Mouse (Mus musculus): ENCODE measurements at regions not wholly inside any gene's neighbourhood (a gene's known extent, or its start where the extent isn't known, plus 50 kb on each side); places are given as distances from the start of the nearest gene placed in this dataset.

DNA sequence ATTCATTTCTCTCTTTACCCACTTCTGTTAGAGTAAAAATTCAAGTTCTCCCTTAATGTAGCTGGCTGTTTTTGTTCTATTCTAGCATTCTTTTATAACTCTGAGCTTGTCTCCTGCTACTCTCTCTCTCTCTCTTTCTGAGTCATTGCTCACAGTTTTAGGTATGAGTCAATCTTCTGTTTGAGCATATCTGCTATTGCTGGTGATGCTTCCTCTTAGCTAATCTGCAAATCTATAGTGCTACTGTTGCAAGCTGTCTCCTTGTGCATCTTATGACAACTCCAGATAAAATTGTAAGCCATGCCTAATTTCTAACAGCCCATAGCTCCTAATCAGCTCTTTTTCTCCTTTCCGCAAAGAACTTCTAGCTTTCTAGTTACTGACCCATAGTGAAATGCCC lies 304.5 kb upstream of the Tmem229a start:
- WGBS: 100% methylated on average over 1 of the region's 1 CpGs
- no peak for TF ChIP-seq POLR2A (IDR thresholded peaks at IDR 0.05; ENCODE audit: borderline replicate concordance, extremely low read depth, insufficient read depth, insufficient read length)
- Histone ChIP-seq H3K4me1 (ENCODE audit: control insufficient read depth, insufficient read depth, low read length) (no peaks in the 10 kb centered on the region), H3K4me2 (replicated peaks; ENCODE audit: low read depth, low read length, severe bottlenecking) (no peak overlapping the region), H3K9me3 (ENCODE audit: control insufficient read depth, low read length) (no peaks in the 10 kb centered on the region), H3K27ac (replicated peaks; ENCODE audit: low read depth, low read length) (no peak overlapping the region), H3K4me3 (replicated peaks; ENCODE audit: low read length) (no peak overlapping the region), H3K27me3 (ENCODE audit: control insufficient read depth, insufficient read depth, low read length) (no peaks in the 10 kb centered on the region), H3K36me3 (ENCODE audit: control insufficient read depth, insufficient read depth, low read length) (no peaks in the 10 kb centered on the region), H3K9ac (ENCODE audit: low read depth, low read length, severe bottlenecking) (no peak overlapping the region)
- ATAC-seq (ENCODE audit: low FRiP score, low read depth): no peak
- no peak for DNase-seq (ENCODE audit: low spot score)

DNA sequence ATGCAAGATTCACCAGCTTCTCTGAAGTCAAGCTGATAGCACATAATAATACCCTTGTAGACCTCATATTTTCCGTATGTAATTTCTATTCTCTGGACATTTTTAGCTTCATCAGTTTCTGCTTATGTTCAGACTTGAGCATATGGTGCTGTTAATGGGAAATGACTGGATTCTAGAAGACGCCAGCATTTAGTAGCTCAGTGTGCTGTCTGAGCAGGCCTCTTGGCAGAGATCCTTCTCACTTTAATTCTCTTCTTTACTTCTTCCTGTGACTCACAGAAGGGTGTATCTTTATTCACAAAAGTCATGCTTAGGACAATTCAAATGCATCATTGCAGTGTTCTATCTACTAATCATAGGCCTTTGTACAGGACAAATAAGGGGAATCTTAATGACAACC lies 299.7 kb upstream of the Tmem229a start:
- H3K27me3 ChIP-seq (ENCODE audit: control insufficient read depth, insufficient read depth, low read length): no peaks in the 10 kb centered on the region
- H3K4me3 ChIP-seq (replicated peaks; ENCODE audit: low read length): no peak overlapping the region
- ATAC-seq (ENCODE audit: low FRiP score, low read depth): no peak
- no peak for TF ChIP-seq POLR2A (IDR thresholded peaks at IDR 0.05; ENCODE audit: borderline replicate concordance, extremely low read depth, insufficient read depth, insufficient read length)
- WGBS: 75% methylated on average over 2 of the region's 2 CpGs
- no peaks in the 10 kb centered on the region for H3K36me3 ChIP-seq (ENCODE audit: control insufficient read depth, insufficient read depth, low read length)
- no peak overlapping the region for H3K27ac ChIP-seq (replicated peaks; ENCODE audit: low read depth, low read length)
- no peaks in the 10 kb centered on the region for H3K4me1 ChIP-seq (ENCODE audit: control insufficient read depth, insufficient read depth, low read length)
- H3K4me2 ChIP-seq (replicated peaks; ENCODE audit: low read depth, low read length, severe bottlenecking): no peak overlapping the region
- no peaks in the 10 kb centered on the region for H3K9me3 ChIP-seq (ENCODE audit: control insufficient read depth, low read length)
- H3K9ac ChIP-seq (ENCODE audit: low read depth, low read length, severe bottlenecking): no peak overlapping the region
- no peak for DNase-seq (ENCODE audit: low spot score)

DNA sequence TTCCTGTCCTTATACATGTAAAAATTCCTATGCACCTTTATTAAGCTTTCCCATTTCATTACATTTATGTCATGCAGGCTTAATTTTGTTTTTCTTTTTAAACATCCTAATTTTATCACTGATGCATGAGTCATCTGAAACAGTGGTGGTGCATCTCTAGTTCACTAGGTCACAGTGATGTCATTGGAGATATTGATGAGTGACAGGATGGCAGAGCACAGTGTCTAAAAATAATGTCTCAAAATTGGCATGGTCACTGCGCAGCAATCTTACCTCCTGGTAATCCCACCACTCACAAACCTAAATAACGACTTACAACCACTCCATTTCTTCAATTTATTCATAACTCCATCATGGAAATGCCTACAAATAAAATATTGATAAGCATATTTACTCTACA lies 280.9 kb upstream of the Tmem229a start:
- ATAC-seq (ENCODE audit: low FRiP score, low read depth) (no peak), DNase-seq (ENCODE audit: low spot score) (no peak)
- H3K27ac ChIP-seq (replicated peaks; ENCODE audit: low read depth, low read length): no peak overlapping the region
- TF ChIP-seq POLR2A (IDR thresholded peaks at IDR 0.05; ENCODE audit: borderline replicate concordance, extremely low read depth, insufficient read depth, insufficient read length): no peak
- no peaks in the 10 kb centered on the region for H3K9me3 ChIP-seq (ENCODE audit: control insufficient read depth, low read length)
- H3K9ac ChIP-seq (ENCODE audit: low read depth, low read length, severe bottlenecking): no peak overlapping the region
- H3K4me1 ChIP-seq (ENCODE audit: control insufficient read depth, insufficient read depth, low read length): no peaks in the 10 kb centered on the region
- no peak overlapping the region for H3K4me3 ChIP-seq (replicated peaks; ENCODE audit: low read length)
- WGBS: 78% methylated on average over 2 of the region's 2 CpGs
- H3K4me2 ChIP-seq (replicated peaks; ENCODE audit: low read depth, low read length, severe bottlenecking): no peak overlapping the region
- H3K36me3 ChIP-seq (ENCODE audit: control insufficient read depth, insufficient read depth, low read length): no peaks in the 10 kb centered on the region
- no peaks in the 10 kb centered on the region for H3K27me3 ChIP-seq (ENCODE audit: control insufficient read depth, insufficient read depth, low read length)

DNA sequence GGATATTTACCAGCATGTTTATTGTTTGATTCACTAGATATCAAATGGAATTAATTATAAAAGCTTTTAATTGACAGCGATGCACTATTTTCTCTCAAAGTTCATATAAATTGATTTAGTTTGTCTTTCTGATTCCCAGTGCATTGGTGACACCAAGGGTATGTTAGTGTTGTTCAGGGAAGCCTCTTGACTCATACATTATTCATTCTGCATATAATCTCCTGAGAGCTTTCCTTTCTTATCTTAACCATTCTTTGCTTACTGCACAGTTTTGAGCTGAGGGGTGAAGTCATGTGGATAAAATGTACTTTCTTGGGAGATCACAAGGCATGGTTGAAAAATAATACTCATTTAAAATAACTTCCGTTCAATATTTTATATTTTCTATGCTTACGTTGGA lies 280.5 kb upstream of the Tmem229a start:
- no peak overlapping the region for H3K9ac ChIP-seq (ENCODE audit: low read depth, low read length, severe bottlenecking)
- H3K4me2 ChIP-seq (replicated peaks; ENCODE audit: low read depth, low read length, severe bottlenecking): no peak overlapping the region
- no peak for TF ChIP-seq POLR2A (IDR thresholded peaks at IDR 0.05; ENCODE audit: borderline replicate concordance, extremely low read depth, insufficient read depth, insufficient read length)
- H3K27me3 ChIP-seq (ENCODE audit: control insufficient read depth, insufficient read depth, low read length): no peaks in the 10 kb centered on the region
- no peak overlapping the region for H3K4me3 ChIP-seq (replicated peaks; ENCODE audit: low read length)
- no peak for ATAC-seq (ENCODE audit: low FRiP score, low read depth)
- no peaks in the 10 kb centered on the region for H3K36me3 ChIP-seq (ENCODE audit: control insufficient read depth, insufficient read depth, low read length)
- no peaks in the 10 kb centered on the region for H3K9me3 ChIP-seq (ENCODE audit: control insufficient read depth, low read length)
- no peak for DNase-seq (ENCODE audit: low spot score)
- no peak overlapping the region for H3K27ac ChIP-seq (replicated peaks; ENCODE audit: low read depth, low read length)
- WGBS: 86% methylated on average over 3 of the region's 3 CpGs
- no peaks in the 10 kb centered on the region for H3K4me1 ChIP-seq (ENCODE audit: control insufficient read depth, insufficient read depth, low read length)
